Mouse (Mus musculus) G1E (cell line): ENCODE results near the gene Gm48552. TPM values are rescaled to one million over a fixed set of nuclear protein-coding genes. Genes with fewer than 3 reads are reported as not detected.

ENCODE experiments used
- ATAC-seq: 2 replicates; pipeline ENCODE4 v1.8.0; 2016; ENCODE audit warnings: mild to moderate bottlenecking; ENCODE audit not compliant: insufficient number of reproducible peaks, poor library complexity, low FRiP score, severe bottlenecking; ENCODE audit errors: extremely low read depth
- DNase-seq: peaks from one replicate; pipeline ENCODE4 v3.0.0; 2012; ENCODE audit warnings: low spot score
- H3K27me3 ChIP-seq: 2 replicates; pipeline ENCODE4 v1.6.1; 2012; ENCODE audit warnings: mild to moderate bottlenecking, low read length, inconsistent platforms; ENCODE audit not compliant: insufficient read depth
- H3K36me3 ChIP-seq: replicated peaks from 2 replicates; pipeline ENCODE3; 2012; ENCODE audit warnings: mild to moderate bottlenecking, inconsistent platforms
- H3K4me1 ChIP-seq: 2 replicates; pipeline ENCODE4 v1.6.1; 2012; ENCODE audit warnings: low read depth, low read length, inconsistent platforms, mixed read lengths; ENCODE audit not compliant: insufficient read depth
- H3K4me3 ChIP-seq: 2 replicates; pipeline ENCODE4 v1.5.1; 2012; ENCODE audit warnings: low read depth, mild to moderate bottlenecking, inconsistent platforms, low read length, moderate library complexity, mixed read lengths
- H3K9me3 ChIP-seq: replicated peaks from 2 replicates; pipeline ENCODE4 v1.6.1; 2012; ENCODE audit warnings: inconsistent platforms
- CTCF ChIP-seq: IDR thresholded peaks from 2 replicates; pipeline ENCODE4 v1.5.1; 2012; ENCODE audit warnings: low read depth, low read length, inconsistent platforms, mixed read lengths
- GATA1 ChIP-seq: IDR thresholded peaks from 2 replicates; pipeline ENCODE4 v1.6.1; 2012; ENCODE audit warnings: borderline replicate concordance, low read length, inconsistent platforms, mixed read lengths
- GATA2 ChIP-seq: IDR thresholded peaks from 2 replicates; pipeline ENCODE4 v1.6.1; 2012; ENCODE audit warnings: low read depth, low read length, inconsistent platforms, borderline replicate concordance
- POLR2AphosphoS5 ChIP-seq: IDR thresholded peaks from 2 replicates; pipeline ENCODE4 v1.6.1; 2012; ENCODE audit warnings: low read depth, low read length, inconsistent platforms; ENCODE audit not compliant: insufficient replicate concordance
- TAL1 ChIP-seq: conservative IDR thresholded peaks from 2 replicates; pipeline ENCODE4 v1.6.1; 2012; ENCODE audit warnings: low read depth, low read length, inconsistent platforms, mixed read lengths
- polyA plus RNA-seq: library from polyadenylated mRNA; stranded (reverse); fragments of >175 nt; gene quantifications from 2 replicates; pipeline ENCODE4 v1.2.3, GENCODE M21; 2012
- total RNA-seq, 2 experiments: library from RNA; stranded (forward) in 1 of 2; stranded (reverse) in 1 of 2; fragments of 200-1000 nt in 1 of 2; fragments of >200 nt in 1 of 2; fragmentation: Nextera tagmentation in 1 of 2; gene quantifications; 2 replicates each; pipeline ENCODE4 v1.2.3; 2014 to 2017

Gene Gm48552
- total and polyA plus RNA-seq, 3 experiments: 0.38 to 7.4 (median 1.2) TPM

DNA sequence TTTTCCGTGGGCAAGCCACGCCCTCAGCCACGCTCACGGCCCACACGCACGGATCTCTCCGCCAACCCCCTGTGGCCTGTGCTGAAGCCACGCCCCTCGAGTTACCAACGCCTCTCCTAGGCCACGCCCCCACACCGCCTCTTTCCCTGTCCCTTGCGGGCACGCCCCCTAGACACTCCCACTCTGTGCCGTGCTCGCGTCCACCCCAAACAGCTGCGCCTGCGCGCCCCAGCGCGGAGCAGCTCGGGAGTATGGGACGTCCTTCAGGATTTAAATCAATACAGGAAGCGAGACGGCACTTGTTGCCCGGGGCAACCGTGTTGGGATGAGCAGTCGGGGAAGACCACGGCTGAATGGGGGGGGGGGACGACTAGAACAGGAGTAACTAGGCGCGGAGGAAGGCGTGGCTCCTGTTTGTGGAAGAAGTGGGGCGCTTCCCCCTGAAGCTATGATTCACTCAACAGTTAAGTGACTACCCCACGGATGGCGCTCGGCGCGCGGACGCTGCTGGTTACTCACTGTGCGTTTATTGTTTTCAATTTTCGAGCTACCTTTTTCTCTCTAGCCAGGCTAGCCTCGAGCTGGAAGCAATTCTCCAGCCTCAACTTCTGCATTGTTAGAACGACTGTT is 10.1 kb upstream of the Gm48552 start:
- peak; percentile 78 for ATAC-seq
- Histone ChIP-seq H3K27me3 (no peaks in the 10 kb centered on the region), H3K36me3 (peaks cover 38% of the 10 kb centered on the region), H3K4me1 (peaks cover 75% of the 10 kb centered on the region), H3K4me3 (peak overlapping the region; percentile 85), H3K9me3 (no peaks in the 10 kb centered on the region)
- DNase-seq: peak; percentile 84
- no peak for TF ChIP-seq CTCF
- TF ChIP-seq POLR2AphosphoS5: no peak

DNA sequence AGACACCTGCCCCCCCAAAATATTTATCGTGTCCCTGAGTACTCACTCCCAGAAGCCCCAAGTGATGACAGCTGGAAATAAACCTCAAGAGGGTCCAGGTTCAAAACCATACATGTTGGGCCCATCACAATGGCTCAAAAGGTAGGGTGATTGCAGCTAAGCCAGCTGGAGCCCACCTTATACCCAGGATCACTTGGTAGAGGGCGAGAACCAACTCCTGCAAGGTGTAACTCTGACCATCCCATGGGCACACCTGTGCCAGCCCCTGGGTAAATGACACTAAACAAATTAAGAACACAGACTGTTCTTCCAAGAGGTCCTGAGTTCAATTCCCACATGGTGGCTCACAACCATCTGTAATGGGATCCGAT is 9.6 kb upstream of the Gm48552 start:
- ATAC-seq (no peak), DNase-seq (no peak)
- Histone ChIP-seq H3K4me1 (peaks cover 73% of the 10 kb centered on the region), H3K9me3 (no peaks in the 10 kb centered on the region), H3K27me3 (no peaks in the 10 kb centered on the region), H3K4me3 (peak overlapping the region; percentile 85), H3K36me3 (peaks cover 33% of the 10 kb centered on the region)
- no peak for TF ChIP-seq CTCF
- no peak for TF ChIP-seq GATA2
- no peak for TF ChIP-seq GATA1
- TF ChIP-seq POLR2AphosphoS5: no peak
- no peak for TF ChIP-seq TAL1

DNA sequence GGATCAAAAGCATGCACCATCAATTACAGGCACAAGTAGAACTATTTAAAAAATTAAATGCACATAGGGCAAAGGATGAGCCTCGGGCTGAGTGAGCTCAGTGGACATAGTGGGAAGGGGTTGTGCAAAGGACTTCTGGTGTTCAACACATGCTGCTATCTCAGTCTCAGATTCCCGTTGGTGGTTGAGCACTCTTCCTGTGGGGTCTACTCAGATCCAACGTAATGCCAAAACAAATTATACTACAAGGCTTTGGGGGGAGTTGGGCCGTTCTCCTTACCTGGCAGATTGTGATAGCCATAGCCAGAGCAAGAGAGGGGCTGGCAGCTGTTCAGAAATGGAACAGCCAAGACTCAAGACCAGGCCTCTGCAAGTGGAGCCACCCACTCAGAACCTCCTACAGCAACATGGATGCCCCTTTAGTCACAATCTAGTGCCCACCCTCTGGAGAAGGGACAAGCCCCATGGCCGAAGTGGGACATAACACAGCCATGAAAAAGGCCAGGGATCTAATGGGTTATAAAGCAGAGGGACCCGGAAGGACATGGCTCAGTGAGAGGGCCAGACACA is 8.9 kb upstream of the Gm48552 start:
- Histone ChIP-seq H3K4me3 (no peak overlapping the region), H3K27me3 (no peaks in the 10 kb centered on the region), H3K36me3 (peaks cover 27% of the 10 kb centered on the region), H3K9me3 (no peaks in the 10 kb centered on the region), H3K4me1 (peaks cover 71% of the 10 kb centered on the region)
- TF ChIP-seq GATA2: no peak
- TF ChIP-seq TAL1: no peak
- no peak for TF ChIP-seq CTCF
- TF ChIP-seq POLR2AphosphoS5: no peak
- no peak for TF ChIP-seq GATA1
- ATAC-seq: no peak
- DNase-seq: no peak

DNA sequence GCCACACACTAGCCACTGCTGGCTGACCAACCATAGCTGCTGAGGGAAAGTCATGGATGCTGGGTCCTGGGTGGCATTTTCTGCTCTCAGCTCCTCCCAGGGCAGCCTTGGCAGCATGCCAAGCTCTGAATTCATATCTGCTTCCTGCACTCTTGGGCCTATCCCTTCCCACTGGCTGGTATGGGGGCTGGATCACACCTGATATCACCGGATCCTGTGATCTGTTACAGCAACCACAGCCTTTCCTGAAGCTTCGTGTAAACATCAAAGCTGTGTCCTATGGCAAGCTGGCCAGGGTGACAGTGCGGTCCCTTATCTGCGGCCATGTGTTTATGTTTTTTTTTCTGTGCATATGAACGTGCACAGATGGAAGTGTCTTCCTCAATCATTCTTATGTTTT is 6.8 kb upstream of the Gm48552 start:
- TF ChIP-seq CTCF (no peak), TAL1 (peak; percentile 85)
- peak; percentile 62 for DNase-seq
- ATAC-seq: peak; percentile 64
- Histone ChIP-seq H3K4me3 (peak overlapping the region; percentile 9; the same call in 1 of the 2 replicates), H3K4me1 (peaks cover 74% of the 10 kb centered on the region), H3K27me3 (no peaks in the 10 kb centered on the region), H3K9me3 (no peaks in the 10 kb centered on the region), H3K36me3 (peaks cover 25% of the 10 kb centered on the region)

DNA sequence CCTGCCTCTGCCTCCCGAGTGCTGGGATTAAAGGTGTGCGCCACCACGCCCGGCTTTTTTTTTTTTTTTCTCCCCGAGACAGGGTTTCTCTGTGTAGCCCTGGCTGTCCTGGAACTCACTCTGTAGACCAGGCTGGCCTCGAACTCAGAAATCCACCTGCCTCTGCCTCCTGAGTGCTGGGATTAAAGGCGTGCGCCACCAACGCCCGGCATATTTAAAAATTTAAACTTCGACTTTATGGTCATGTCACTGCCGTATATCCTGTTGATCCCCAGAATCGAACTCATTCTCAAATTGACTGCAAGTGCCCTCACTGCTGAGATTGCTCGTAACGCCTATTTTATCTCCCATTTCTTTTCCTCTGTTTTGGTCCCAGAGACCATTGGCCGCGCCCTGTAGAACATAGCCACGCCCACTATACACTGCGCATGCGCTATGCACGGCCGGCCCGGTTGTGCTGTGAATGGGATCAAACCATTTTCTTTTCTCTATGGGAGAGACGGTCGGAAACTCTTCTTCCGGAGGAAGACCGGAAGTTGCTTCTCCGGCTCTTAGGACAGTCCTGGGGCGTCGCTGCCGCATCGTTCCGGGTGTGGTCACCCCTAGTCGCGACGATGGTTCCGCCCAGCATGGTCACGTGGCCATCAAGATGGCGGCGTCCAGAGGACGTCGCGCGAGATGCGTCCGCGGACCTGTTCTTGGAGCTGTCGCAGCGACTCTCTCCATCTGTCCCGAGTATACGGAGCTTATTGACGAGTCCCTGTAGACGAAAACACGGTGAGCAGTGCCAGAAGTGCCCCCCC is 4.8 kb upstream of the Gm48552 start, which contains the start of the genes Dohh and Gm48551:
Dohh (plus strand) TSS at position 627 of the 803 bp plus-strand sequence.
Gm48551 (plus strand) TSS at position 665 of the 803 bp plus-strand sequence.
- peak; percentile 80 for ATAC-seq
- Histone ChIP-seq H3K27me3 (no peaks in the 10 kb centered on the region), H3K4me1 (peaks cover 79% of the 10 kb centered on the region), H3K9me3 (no peaks in the 10 kb centered on the region), H3K36me3 (peaks cover 38% of the 10 kb centered on the region), H3K4me3 (peak within 1 kb of the TSS; percentile 97)
- DNase-seq: peak; percentile 94
- no peak for TF ChIP-seq TAL1
- no peak for TF ChIP-seq GATA1
- TF ChIP-seq POLR2AphosphoS5: no peak
- no peak for TF ChIP-seq GATA2
- no peak for TF ChIP-seq CTCF

DNA sequence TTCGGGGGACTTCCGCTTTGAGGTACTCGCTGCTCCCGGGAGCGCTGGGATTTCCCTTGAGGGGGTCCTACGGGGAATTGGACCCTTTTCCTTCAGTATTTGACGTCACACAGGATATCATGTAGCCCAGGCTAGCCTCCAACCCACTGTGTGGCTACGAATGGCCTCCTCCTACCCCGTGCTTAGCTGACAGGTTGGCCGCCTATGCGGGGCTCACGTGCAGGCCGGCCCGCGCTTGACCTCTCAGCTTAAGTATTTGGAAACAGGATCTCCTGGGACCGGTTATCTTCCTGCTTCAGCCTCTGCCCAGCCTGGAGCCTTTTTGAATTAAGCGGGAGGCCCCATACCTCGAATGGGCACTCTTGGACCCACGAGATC is 4.2 kb upstream of the Gm48552 start:
- H3K27me3 ChIP-seq: no peaks in the 10 kb centered on the region
- no peak for TF ChIP-seq GATA2
- no peak for TF ChIP-seq GATA1
- TF ChIP-seq POLR2AphosphoS5: no peak
- TF ChIP-seq CTCF: no peak
- TF ChIP-seq TAL1: no peak
- DNase-seq (no peak), ATAC-seq (no peak)
- H3K4me1 ChIP-seq: peaks cover 80% of the 10 kb centered on the region
- no peaks in the 10 kb centered on the region for H3K9me3 ChIP-seq
- peak overlapping the region; percentile 97 for H3K4me3 ChIP-seq
- H3K36me3 ChIP-seq: peaks cover 44% of the 10 kb centered on the region
